Mouse (Mus musculus): ENCODE results near the gene Vmn2r60.
"Not testable (repeated sequence)": the region's sequence is repeated elsewhere in the genome, so short reads cannot be mapped to it uniquely, and the experiment has no call there.

Gene Vmn2r60

GRCm38 (mm10) chr7:42107470-42107869 lies at the start of gene Vmn2r60:
Gene Vmn2r60, plus strand, starts transcription at chr7:42107770.
- no peak for DNase-seq (ENCODE audit: low read depth, low spot score)

- no peak for DNase-seq (ENCODE audit: low read depth, low spot score)
Measured at GRCm38 (mm10) chr7:42058923-42059322, 48.6 kb upstream of the Vmn2r60 start, which contains the start of gene Vmn2r59. Gene Vmn2r59, minus strand, starts transcription at chr7:42059023.

- DNase-seq (ENCODE audit: low read depth, low spot score), result not testable (repeated sequence)
Measured at GRCm38 (mm10) chr7:42107061-42107460, 509 bp upstream of the Vmn2r60 start.
